Mouse (Mus musculus) limb, embryonic 10.5 days (tissue): Measurements from ENCODE around the gene Dock9. TPM values are rescaled to one million over a fixed set of nuclear protein-coding genes. Genes with fewer than 3 reads are reported as not detected.
"Not testable (repeated sequence)": the region's sequence is repeated elsewhere in the genome, so short reads cannot be mapped to it uniquely, and the experiment has no call there.

Experiments
- DNase-seq: peaks from one replicate; pipeline ENCODE4 v3.0.0-alpha.2; 2017; ENCODE audit warnings: low spot score
- H3K27ac ChIP-seq: fragments of 300-500 bp; sonication (generic); 2 replicates; pipeline ENCODE4 v1.5.1; 2016; ENCODE audit warnings: mild to moderate bottlenecking
- H3K27me3 ChIP-seq: fragments of 300-500 bp; sonication (generic); 2 replicates; pipeline ENCODE4 v1.6.1; 2016; ENCODE audit warnings: low read depth, mild to moderate bottlenecking; ENCODE audit not compliant: poor library complexity, severe bottlenecking
- H3K36me3 ChIP-seq: fragments of 300-500 bp; sonication (generic); 2 replicates; pipeline ENCODE4 v1.6.1; 2016; ENCODE audit warnings: mild to moderate bottlenecking, moderate library complexity
- H3K4me1 ChIP-seq: fragments of 300-500 bp; sonication (generic); 2 replicates; pipeline ENCODE4 v1.6.1; 2016
- H3K4me3 ChIP-seq: fragments of 300-500 bp; sonication (generic); 2 replicates; pipeline ENCODE4 v1.5.1; 2016; ENCODE audit warnings: mild to moderate bottlenecking, moderate library complexity
- H3K9me3 ChIP-seq: fragments of 300-500 bp; sonication (generic); replicated peaks from 2 replicates; pipeline ENCODE4 v1.6.1; 2016; ENCODE audit warnings: mild to moderate bottlenecking
- WGBS: fragments of 180-500 bp; shearing (Covaris S2); methylation state at CpG from one replicate; pipeline ENCODE4 v1.1.7; 2016; 5-methylcytosine and 5-hydroxymethylcytosine counted together
- polyA plus RNA-seq: library from polyadenylated mRNA; unstranded; fragments of >200 nt; fragmentation: Nextera tagmentation; extraction: Ambion mirVana; gene quantifications from 2 replicates; pipeline ENCODE4 v1.2.1, GENCODE M21; 2016

Dock9 gene
- polyA plus RNA-seq, 1 experiment from 2014 or later: 4.0 TPM

GRCm38 (mm10) chr14:121722774-121723173, 74.9 kb downstream of the Dock9 start:
- H3K9me3 ChIP-seq: no peaks in the 10 kb centered on the region
- H3K36me3 ChIP-seq: no peaks in the 10 kb centered on the region
- WGBS: 11% methylated on average over 8 of the region's 8 CpGs
- no peaks in the 10 kb centered on the region for H3K27me3 ChIP-seq
- no peak overlapping the region for H3K4me3 ChIP-seq
- no peak for DNase-seq
- H3K27ac ChIP-seq: no peak overlapping the region
- H3K4me1 ChIP-seq: peaks cover 17% of the 10 kb centered on the region

GRCm38 (mm10) chr14:121721431-121721830, 76.2 kb downstream of the Dock9 start:
- H3K36me3 ChIP-seq: no peaks in the 10 kb centered on the region
- WGBS: 82% methylated on average over 5 of the region's 5 CpGs
- H3K4me1 ChIP-seq: peaks cover 19% of the 10 kb centered on the region
- no peak overlapping the region for H3K27ac ChIP-seq
- no peak overlapping the region for H3K4me3 ChIP-seq
- no peak for DNase-seq
- no peaks in the 10 kb centered on the region for H3K9me3 ChIP-seq
- no peaks in the 10 kb centered on the region for H3K27me3 ChIP-seq

GRCm38 (mm10) chr14:121719638-121720601, 77.7 kb downstream of the Dock9 start:
- WGBS: 77% methylated on average over 9 of the region's 9 CpGs
- Histone ChIP-seq H3K27ac (no peak overlapping the region), H3K4me3 (no peak overlapping the region), H3K27me3 (no peaks in the 10 kb centered on the region), H3K9me3 (no peaks in the 10 kb centered on the region), H3K4me1 (peaks cover 19% of the 10 kb centered on the region), H3K36me3 (no peaks in the 10 kb centered on the region)
- no peak for DNase-seq

- H3K4me1 ChIP-seq: peaks cover 34% of the 10 kb centered on the region
- H3K36me3 ChIP-seq: not testable (repeated sequence)
- 89% methylated on average over 3 of the region's 3 CpGs for WGBS
Observed at GRCm38 (mm10) chr14:121714799-121715198, 82.8 kb downstream of the Dock9 start.

GRCm38 (mm10) chr14:121714268-121714667, 83.4 kb downstream of the Dock9 start:
- 64% methylated on average over 2 of the region's 2 CpGs for WGBS
- no peak overlapping the region for H3K27ac ChIP-seq

More at GRCm38 (mm10) chr14:121714799-121715198, 82.8 kb downstream of the Dock9 start:
- H3K27me3 ChIP-seq, H3K9me3 ChIP-seq, DNase-seq, H3K4me3 ChIP-seq, H3K27ac ChIP-seq: not testable (repeated sequence)

GRCm38 (mm10) chr14:121713830-121714197, 83.8 kb downstream of the Dock9 start:
- Histone ChIP-seq H3K4me3 (no peak overlapping the region), H3K27ac (peak overlapping the region; percentile 56), H3K36me3 (no peaks in the 10 kb centered on the region), H3K9me3 (no peaks in the 10 kb centered on the region), H3K27me3 (no peaks in the 10 kb centered on the region), H3K4me1 (peaks cover 34% of the 10 kb centered on the region)
- DNase-seq: no peak
- WGBS: 55% methylated on average over 4 of the region's 4 CpGs

More at GRCm38 (mm10) chr14:121714268-121714667, 83.4 kb downstream of the Dock9 start:
- H3K27me3 ChIP-seq: no peaks in the 10 kb centered on the region
- DNase-seq: no peak
- H3K9me3 ChIP-seq: no peaks in the 10 kb centered on the region
- H3K36me3 ChIP-seq: no peaks in the 10 kb centered on the region
- H3K4me3 ChIP-seq: no peak overlapping the region
- peaks cover 34% of the 10 kb centered on the region for H3K4me1 ChIP-seq

GRCm38 (mm10) chr14:121713166-121713829, 84.3 kb downstream of the Dock9 start:
- Histone ChIP-seq H3K36me3 (no peaks in the 10 kb centered on the region), H3K4me3 (no peak overlapping the region), H3K27ac (peak overlapping the region; percentile 56), H3K27me3 (no peaks in the 10 kb centered on the region), H3K9me3 (no peaks in the 10 kb centered on the region), H3K4me1 (peaks cover 34% of the 10 kb centered on the region)
- no peak for DNase-seq
- 7% methylated on average over 7 of the region's 7 CpGs for WGBS

- DNase-seq: no peak
- no peaks in the 10 kb centered on the region for H3K9me3 ChIP-seq
- no peak overlapping the region for H3K4me3 ChIP-seq
- H3K27me3 ChIP-seq: no peaks in the 10 kb centered on the region
- H3K36me3 ChIP-seq: no peaks in the 10 kb centered on the region
- H3K27ac ChIP-seq: no peak overlapping the region; the same call in 1 of the 2 replicates
- WGBS: 48% methylated on average over 14 of the region's 14 CpGs
- H3K4me1 ChIP-seq: peaks cover 32% of the 10 kb centered on the region
Observed at GRCm38 (mm10) chr14:121711089-121711826, 86.4 kb downstream of the Dock9 start.

- no peak for DNase-seq
- Histone ChIP-seq H3K4me3 (no peak overlapping the region), H3K27me3 (no peaks in the 10 kb centered on the region), H3K9me3 (no peaks in the 10 kb centered on the region), H3K36me3 (no peaks in the 10 kb centered on the region), H3K27ac (no peak overlapping the region), H3K4me1 (peaks cover 32% of the 10 kb centered on the region)
- WGBS: 80% methylated on average over 3 of the region's 3 CpGs
Observed at GRCm38 (mm10) chr14:121710130-121710529, 87.5 kb downstream of the Dock9 start.

GRCm38 (mm10) chr14:121708244-121708643, 89.4 kb downstream of the Dock9 start:
- Histone ChIP-seq H3K4me1 (peaks cover 21% of the 10 kb centered on the region), H3K9me3 (no peaks in the 10 kb centered on the region), H3K27ac (no peak overlapping the region), H3K36me3 (no peaks in the 10 kb centered on the region), H3K4me3 (no peak overlapping the region), H3K27me3 (no peaks in the 10 kb centered on the region)
- DNase-seq: no peak
- WGBS: 63% methylated on average over 2 of the region's 2 CpGs

GRCm38 (mm10) chr14:121706482-121706901, 91.1 kb downstream of the Dock9 start:
- Histone ChIP-seq H3K27me3 (no peaks in the 10 kb centered on the region), H3K36me3 (no peaks in the 10 kb centered on the region), H3K4me3 (no peak overlapping the region), H3K9me3 (no peaks in the 10 kb centered on the region), H3K27ac (no peak overlapping the region), H3K4me1 (peaks cover 16% of the 10 kb centered on the region)
- 79% methylated on average over 3 of the region's 3 CpGs for WGBS
- DNase-seq: no peak

GRCm38 (mm10) chr14:121705644-121706043, 92.0 kb downstream of the Dock9 start:
- Histone ChIP-seq H3K9me3 (no peaks in the 10 kb centered on the region), H3K27ac (no peak overlapping the region), H3K27me3 (no peaks in the 10 kb centered on the region), H3K4me1 (peaks cover 7% of the 10 kb centered on the region), H3K4me3 (no peak overlapping the region), H3K36me3 (no peaks in the 10 kb centered on the region)
- 76% methylated on average over 5 of the region's 5 CpGs for WGBS
- DNase-seq: no peak
